Mouse (Mus musculus) forebrain, embryonic 16.5 days (tissue): Measurements from ENCODE around the gene Cysrt1. TPM values are rescaled to one million over a fixed set of nuclear protein-coding genes. Genes with fewer than 3 reads are reported as not detected.
A peak's percentile ranks its signal among the peaks of the same experiment; 100 is the strongest.

Source experiments
- ATAC-seq: fragments of 200-750 bp; cut with Nextera tagmentation; 2 replicates; pipeline ENCODE4 v1.8.0; 2017; ENCODE audit warnings: mild to moderate bottlenecking, moderate library complexity
- H3K27ac ChIP-seq: fragments of 300-500 bp; sonication (generic); 2 replicates; pipeline ENCODE4 v1.5.1; 2014; ENCODE audit warnings: low read length, control low read depth
- H3K27me3 ChIP-seq: fragments of 300-500 bp; sonication (generic); replicated peaks from 2 replicates; pipeline ENCODE4 v1.6.1; 2014; ENCODE audit warnings: low read length; ENCODE audit not compliant: control insufficient read depth, insufficient read depth
- H3K36me3 ChIP-seq: fragments of 300-500 bp; sonication (generic); 2 replicates; pipeline ENCODE4 v1.6.1; 2014; ENCODE audit not compliant: control insufficient read depth, insufficient read depth
- H3K4me1 ChIP-seq: fragments of 300-500 bp; sonication (generic); replicated peaks from 2 replicates; pipeline ENCODE4 v1.6.1; 2014; ENCODE audit warnings: low read length; ENCODE audit not compliant: control insufficient read depth, insufficient read depth
- H3K4me2 ChIP-seq: fragments of 300-500 bp; sonication (generic); 2 replicates; pipeline ENCODE4 v1.6.1; 2014; ENCODE audit warnings: mild to moderate bottlenecking, low read length, control low read depth
- H3K4me3 ChIP-seq: fragments of 300-500 bp; sonication (generic); replicated peaks from 2 replicates; pipeline ENCODE4 v1.5.1; 2014; ENCODE audit warnings: mild to moderate bottlenecking, low read length, control low read depth
- H3K9ac ChIP-seq: fragments of 300-500 bp; sonication (generic); replicated peaks from 2 replicates; pipeline ENCODE4 v1.6.1; 2014; ENCODE audit warnings: low read depth, low read length, control low read depth
- H3K9me3 ChIP-seq: fragments of 300-500 bp; sonication (generic); 2 replicates; pipeline ENCODE4 v1.6.1; 2016; ENCODE audit warnings: low read length; ENCODE audit not compliant: control insufficient read depth
- WGBS: fragments of 180-500 bp; shearing (Covaris S2); extraction: QIAGEN DNeasy Blood & Tissue Kit; methylation state at CpG from one replicate; pipeline ENCODE4 v1.1.7; 2014; 5-methylcytosine and 5-hydroxymethylcytosine counted together
- polyA plus RNA-seq: library from polyadenylated mRNA; unstranded; fragments of >200 nt; fragmentation: Nextera tagmentation; extraction: Ambion mirVana; gene quantifications from 2 replicates; pipeline ENCODE4 v1.2.1, GENCODE M21; 2015

Cysrt1 gene
- polyA plus RNA-seq, result 0.33 TPM in 1 of 2 replicates, not detected in the other

DNA sequence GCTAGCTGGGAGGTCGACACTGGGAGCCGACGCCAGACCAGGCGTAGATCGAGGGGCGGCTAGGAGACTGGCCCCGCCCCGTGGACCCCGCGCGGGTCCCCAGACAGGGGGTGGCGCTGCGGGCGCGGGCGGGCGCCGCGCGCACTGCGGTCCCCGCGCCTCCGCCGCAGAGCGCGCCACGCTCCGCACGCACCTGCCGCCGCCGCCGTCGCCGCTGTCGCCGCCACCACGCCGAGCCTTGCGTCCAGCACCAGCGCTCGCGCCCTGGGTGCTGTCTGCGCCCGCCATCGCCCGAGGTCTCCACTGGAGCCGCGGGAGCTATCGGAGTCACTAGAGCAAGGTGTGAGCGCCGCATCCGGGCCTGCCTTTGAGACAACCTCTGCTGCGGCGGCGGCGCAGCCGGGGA lies at the start of gene Cysrt1, which contains the start of gene Rnf208:
Gene Cysrt1, minus strand, starts transcription at position 352 of the 406 bp plus-strand sequence.
Gene Rnf208, plus strand, starts transcription at position 155 of the 406 bp plus-strand sequence.
- Histone ChIP-seq H3K4me1 (peaks cover 30% of the 10 kb centered on the region), H3K9me3 (no peaks in the 10 kb centered on the region), H3K9ac (peak within 1 kb of the TSS; percentile 73), H3K4me3 (peak within 1 kb of the TSS; percentile 71), H3K4me2 (peak within 1 kb of the TSS; percentile 67), H3K27ac (peak within 1 kb of the TSS; percentile 73), H3K36me3 (no peaks in the 10 kb centered on the region), H3K27me3 (no peaks in the 10 kb centered on the region)
- ATAC-seq, result peak; percentile 69
- 0% methylated on average over 59 of the region's 59 CpGs for WGBS

DNA sequence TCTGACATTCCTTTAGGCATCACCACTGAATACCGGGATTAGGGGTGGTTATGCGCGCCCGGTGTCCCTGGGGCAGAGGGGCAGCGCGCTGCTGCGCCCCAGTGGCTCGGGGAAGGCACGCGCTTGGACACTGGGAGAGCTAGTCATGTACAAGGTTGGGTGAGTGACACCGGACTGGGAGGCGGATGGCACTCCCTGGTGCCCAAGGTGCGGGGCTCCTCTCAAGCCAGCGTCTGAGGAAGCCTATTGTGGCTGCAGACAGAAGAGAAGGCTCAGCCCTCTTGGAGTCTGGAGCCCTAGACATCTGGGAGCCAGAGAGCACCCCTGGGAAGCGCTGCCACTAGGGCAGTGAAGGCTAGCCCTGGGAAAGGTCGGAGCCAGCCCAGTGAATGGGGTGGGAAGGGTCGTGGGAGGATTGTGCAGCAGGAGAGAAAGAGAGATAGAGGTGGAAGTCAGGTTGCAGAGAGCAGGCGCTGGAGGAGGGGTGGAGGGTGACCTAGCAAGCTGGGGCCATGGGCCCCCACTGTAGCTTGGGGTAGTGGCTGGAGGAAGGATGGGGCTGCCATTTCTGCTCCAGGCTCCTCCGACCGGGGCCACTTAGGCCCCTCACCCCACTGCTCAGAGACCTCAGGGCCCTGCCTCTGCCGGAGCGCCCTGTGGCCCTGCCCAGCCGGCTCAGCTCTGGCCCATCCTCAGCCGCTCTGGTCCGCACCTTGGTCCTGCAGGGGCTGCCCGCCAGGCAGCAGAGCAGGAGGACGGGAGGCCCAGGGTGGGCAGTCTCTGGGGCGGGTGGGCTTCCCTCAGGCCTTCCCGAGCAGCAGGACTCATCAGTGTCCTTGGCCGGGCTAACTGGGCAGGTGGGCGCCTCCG lies 49.2 kb upstream of the Cysrt1 start:
- peaks cover 52% of the 10 kb centered on the region for H3K27me3 ChIP-seq
- no peaks in the 10 kb centered on the region for H3K9me3 ChIP-seq
- peak overlapping the region; percentile 49 for H3K4me2 ChIP-seq
- H3K27ac ChIP-seq, result no peak overlapping the region
- WGBS, result 4% methylated on average over 32 of the region's 32 CpGs
- no peak for ATAC-seq
- H3K4me1 ChIP-seq, result peaks cover 28% of the 10 kb centered on the region
- no peak overlapping the region for H3K9ac ChIP-seq
- no peaks in the 10 kb centered on the region for H3K36me3 ChIP-seq
- H3K4me3 ChIP-seq, result peak overlapping the region; percentile 25

GRCm38 (mm10) chr2:25290816-25291130 lies 48.5 kb upstream of the Cysrt1 start:
- Histone ChIP-seq H3K4me3 (peak overlapping the region; percentile 25), H3K27ac (no peak overlapping the region), H3K9me3 (no peaks in the 10 kb centered on the region), H3K9ac (peak overlapping the region; percentile 31; the same call in 1 of the 2 replicates), H3K27me3 (peaks cover 52% of the 10 kb centered on the region), H3K36me3 (peaks cover 4% of the 10 kb centered on the region; the same call in 1 of the 2 replicates), H3K4me1 (peaks cover 28% of the 10 kb centered on the region), H3K4me2 (peak overlapping the region; percentile 49)
- ATAC-seq, result peak; percentile 31; the same call in 1 of the 2 replicates
- 2% methylated on average over 18 of the region's 18 CpGs for WGBS

GRCm38 (mm10) chr2:25290101-25290815 lies 48.0 kb upstream of the Cysrt1 start:
- Histone ChIP-seq H3K27ac (no peak overlapping the region), H3K36me3 (peaks cover 7% of the 10 kb centered on the region; the same call in 1 of the 2 replicates), H3K4me2 (peak overlapping the region; percentile 49), H3K9me3 (no peaks in the 10 kb centered on the region), H3K4me3 (peak overlapping the region; percentile 25), H3K27me3 (peaks cover 52% of the 10 kb centered on the region), H3K9ac (peak overlapping the region; percentile 35; the same call in 1 of the 2 replicates), H3K4me1 (peaks cover 28% of the 10 kb centered on the region)
- 2% methylated on average over 54 of the region's 54 CpGs for WGBS
- peak; percentile 38; the same call in 1 of the 2 replicates for ATAC-seq

GRCm38 (mm10) chr2:25289651-25290050 lies 47.4 kb upstream of the Cysrt1 start, which contains the start of gene Lrrc26:
TSS of gene Lrrc26 (plus strand) at chr2:25289915.
- H3K9ac ChIP-seq, result peak within 1 kb of the TSS; percentile 35; the same call in 1 of the 2 replicates
- peaks cover 49% of the 10 kb centered on the region for H3K27me3 ChIP-seq
- whole genome bisulfite sequencing, result 10% methylated on average over 11 of the region's 11 CpGs
- H3K4me1 ChIP-seq, result peaks cover 28% of the 10 kb centered on the region
- peaks cover 9% of the 10 kb centered on the region; the same call in 1 of the 2 replicates for H3K36me3 ChIP-seq
- H3K4me3 ChIP-seq, result peak within 1 kb of the TSS; percentile 25
- H3K4me2 ChIP-seq, result peak within 1 kb of the TSS; percentile 49
- no peak for ATAC-seq
- H3K9me3 ChIP-seq, result no peaks in the 10 kb centered on the region
- no peak within 1 kb of the TSS for H3K27ac ChIP-seq

DNA sequence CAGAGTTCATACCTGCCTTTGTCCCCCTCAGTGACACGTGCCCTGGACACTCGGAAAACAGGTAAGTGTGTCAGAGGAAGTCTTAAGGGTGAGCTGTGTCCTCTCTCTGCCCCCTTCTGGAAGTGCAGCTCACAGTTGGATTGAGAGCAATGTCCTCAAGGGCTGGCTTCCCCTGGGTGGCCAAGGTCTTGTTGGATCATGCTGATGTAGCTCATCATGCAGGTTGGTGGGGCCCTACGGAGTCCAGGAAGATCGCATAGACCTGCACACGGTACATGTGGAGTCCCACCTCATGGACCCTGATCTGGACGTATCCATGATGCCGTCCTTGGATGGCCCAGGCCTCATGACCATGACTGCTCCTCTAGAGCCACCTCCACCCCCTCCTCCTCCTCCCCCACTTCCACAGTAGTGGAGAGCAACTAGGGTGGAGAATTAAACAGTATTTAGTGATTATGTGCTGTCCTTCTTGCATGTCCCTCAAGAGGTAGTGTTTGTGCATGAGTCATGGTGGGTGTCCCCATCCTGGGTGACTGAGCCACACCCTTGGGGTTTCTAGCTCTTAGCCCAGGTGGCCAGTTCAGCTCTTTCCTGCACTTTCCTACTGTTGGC lies 46.6 kb upstream of the Cysrt1 start:
- Histone ChIP-seq H3K27me3 (peaks cover 49% of the 10 kb centered on the region), H3K4me1 (peaks cover 28% of the 10 kb centered on the region), H3K36me3 (peaks cover 13% of the 10 kb centered on the region; the same call in 1 of the 2 replicates), H3K9me3 (no peaks in the 10 kb centered on the region), H3K4me3 (no peak overlapping the region), H3K4me2 (no peak overlapping the region), H3K27ac (no peak overlapping the region), H3K9ac (no peak overlapping the region)
- WGBS, result 79% methylated on average over 7 of the region's 7 CpGs
- ATAC-seq, result no peak

DNA sequence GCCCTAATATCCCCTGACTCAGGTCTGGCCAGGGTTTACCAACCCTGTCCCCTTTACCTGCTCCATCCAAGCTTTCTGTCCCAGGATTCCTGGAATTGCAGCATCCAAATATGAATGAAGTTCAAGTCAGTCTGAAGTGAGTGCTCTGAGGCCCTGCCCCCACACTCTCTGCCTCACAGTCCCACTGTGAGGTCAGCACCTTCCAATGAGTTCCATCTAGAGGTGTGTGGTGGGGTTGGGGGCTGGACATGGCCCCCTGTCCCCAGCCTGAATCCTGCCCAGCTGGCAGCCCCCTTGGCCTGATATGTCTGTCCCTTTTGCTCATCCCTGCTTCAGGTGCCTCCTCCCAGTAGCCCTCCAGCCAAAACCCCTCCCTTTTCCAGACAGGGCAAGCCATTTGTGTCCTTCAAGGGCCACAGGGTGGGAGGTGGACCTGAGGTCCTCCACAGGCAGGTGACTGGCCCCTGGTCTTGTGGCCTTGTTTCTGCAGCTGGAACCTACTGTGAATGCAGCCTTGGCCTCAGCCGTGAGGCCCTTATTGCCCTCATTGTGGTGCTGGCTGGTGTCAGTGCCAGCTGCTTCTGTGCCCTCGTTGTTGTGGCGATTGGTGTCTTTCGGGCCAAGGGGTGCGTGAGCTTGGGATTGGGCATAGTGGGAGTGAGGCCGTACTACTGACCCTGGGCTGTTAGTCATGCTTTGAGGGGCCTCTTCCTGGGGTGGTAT lies 45.8 kb upstream of the Cysrt1 start, which contains the start of gene Tmem210:
Gene Tmem210, plus strand, starts transcription at position 219 of the 723 bp plus-strand sequence.
- peaks cover 48% of the 10 kb centered on the region for H3K27me3 ChIP-seq

DNA sequence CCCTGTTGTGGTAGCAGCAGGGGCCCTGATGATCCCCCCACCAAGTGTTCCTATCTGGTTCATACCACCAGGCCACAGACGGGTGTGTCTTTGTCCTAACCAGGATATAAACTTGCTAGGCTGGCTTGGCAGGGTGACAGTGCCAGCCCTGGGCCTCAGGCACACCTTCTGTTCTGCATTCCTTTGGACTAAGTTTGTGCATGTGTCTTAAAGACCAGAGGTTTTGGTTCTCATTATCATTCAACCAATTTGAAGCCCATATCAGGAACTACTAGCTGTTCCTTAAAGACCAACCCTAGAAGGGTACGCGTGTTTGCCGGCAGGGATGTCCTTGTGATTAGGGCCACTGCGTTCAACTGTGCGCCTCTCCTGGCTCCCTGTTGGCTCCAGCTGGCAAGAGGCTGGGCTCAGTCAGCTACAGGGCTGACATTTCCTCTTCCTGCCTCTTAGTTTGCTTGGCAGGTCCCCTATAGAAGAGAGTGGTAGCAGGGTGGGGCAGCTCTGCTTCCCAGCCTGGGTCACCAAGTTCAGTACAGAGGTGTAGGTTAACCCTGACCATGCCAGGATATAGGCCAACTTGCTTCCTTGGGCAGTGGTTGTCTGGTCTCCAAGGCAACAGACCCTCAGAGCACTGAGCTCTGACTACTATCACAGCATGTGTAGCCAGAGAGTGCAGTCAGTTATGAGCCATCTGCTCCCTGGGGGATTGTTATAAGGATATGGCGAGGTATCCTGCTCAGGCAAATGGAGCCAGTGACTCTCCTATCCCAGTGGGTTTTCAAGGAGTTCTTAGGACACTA lies 44.8 kb upstream of the Cysrt1 start:
- Histone ChIP-seq H3K27me3 (peaks cover 37% of the 10 kb centered on the region), H3K4me2 (no peak overlapping the region), H3K9ac (no peak overlapping the region), H3K9me3 (no peaks in the 10 kb centered on the region), H3K4me3 (no peak overlapping the region), H3K4me1 (peaks cover 21% of the 10 kb centered on the region), H3K36me3 (peaks cover 17% of the 10 kb centered on the region), H3K27ac (no peak overlapping the region)
- no peak for ATAC-seq
- 63% methylated on average over 7 of the region's 7 CpGs for WGBS

More for the DNA sequence above, 45.8 kb upstream of the Cysrt1 start, which contains the start of gene Tmem210:
- Histone ChIP-seq H3K9me3 (no peaks in the 10 kb centered on the region), H3K27ac (no peak within 1 kb of the TSS), H3K4me1 (peaks cover 28% of the 10 kb centered on the region), H3K9ac (no peak within 1 kb of the TSS), H3K36me3 (peaks cover 16% of the 10 kb centered on the region; the same call in 1 of the 2 replicates), H3K4me3 (no peak within 1 kb of the TSS), H3K4me2 (no peak within 1 kb of the TSS)
- 73% methylated on average over 6 of the region's 6 CpGs for WGBS
- ATAC-seq, result no peak
